Comparison of ENCODE assay signal across 1 mouse cellular context in genomic region chr17:33552113-33552512, GRCm38 (mm10).
TF ChIP-seq lines count a peak whose summit lies in the region.

No protein-coding gene starts in this region.

TF ChIP-seq in CH12.LX, 34 proteins besides CTCF, POLR2A, EP300 and RAD21 (continued from another document):
- TF ChIP-seq ZC3H11A (IDR thresholded peaks at IDR 0.05; ENCODE audit: low read depth, low read length), result no peak
- no peak for TF ChIP-seq CHD1 (IDR thresholded peaks at IDR 0.05; ENCODE audit: low read depth, low read length)
